Mouse (Mus musculus): ENCODE data around the gene Ccr4. TPM values are rescaled to one million over a fixed set of nuclear protein-coding genes. Genes with fewer than 3 reads are reported as not detected.

The Ccr4 gene
- polyA plus RNA-seq, 1 experiment = not detected

- Histone ChIP-seq H3K27me3 (ENCODE audit: control insufficient read depth, insufficient read depth, insufficient read length) (no peaks in the 10 kb centered on the region), H3K4me2 (ENCODE audit: low read depth) (no peak overlapping the region), H3K4me3 (no peak overlapping the region), H3K36me3 (ENCODE audit: control insufficient read depth, insufficient read depth) (no peaks in the 10 kb centered on the region), H3K79me2 (ENCODE audit: control insufficient read depth, insufficient read depth) (no peaks in the 10 kb centered on the region), H3ac (ENCODE audit: control insufficient read depth, insufficient read length) (no peak overlapping the region)
- TF ChIP-seq POLR2A (IDR thresholded peaks at IDR 0.05; ENCODE audit: insufficient read length, low read depth) (no peak), MAX (IDR thresholded peaks at IDR 0.05; ENCODE audit: low read depth) (no peak), MYOD1 (IDR thresholded peaks at IDR 0.05; ENCODE audit: control insufficient read depth in 1 of 3, insufficient read length in 2 of 3, low read depth in 2 of 3) (no peak), E2F4 (IDR thresholded peaks at IDR 0.05; ENCODE audit: insufficient read depth) (no peak), SRF (IDR thresholded peaks at IDR 0.05; ENCODE audit: control insufficient read depth, insufficient read length, low read depth) (no peak)
These were observed 49.3 kb downstream of the Ccr4 start for GRCm38 (mm10) chr9:114455420-114455819.

- Histone ChIP-seq H3K79me2 (ENCODE audit: control insufficient read depth, insufficient read depth) (no peaks in the 10 kb centered on the region), H3K4me3 (no peak overlapping the region), H3K36me3 (ENCODE audit: control insufficient read depth, insufficient read depth) (no peaks in the 10 kb centered on the region), H3K27me3 (ENCODE audit: control insufficient read depth, insufficient read depth, insufficient read length) (no peaks in the 10 kb centered on the region), H3K4me2 (ENCODE audit: low read depth) (no peak overlapping the region), H3ac (ENCODE audit: control insufficient read depth, insufficient read length) (no peak overlapping the region)
- TF ChIP-seq MAX (IDR thresholded peaks at IDR 0.05; ENCODE audit: low read depth) (no peak), POLR2A (IDR thresholded peaks at IDR 0.05; ENCODE audit: insufficient read length, low read depth) (no peak), E2F4 (IDR thresholded peaks at IDR 0.05; ENCODE audit: insufficient read depth) (no peak), REST (IDR thresholded peaks at IDR 0.05; ENCODE audit: insufficient read depth, insufficient read length) (no peak), CEBPB (IDR thresholded peaks at IDR 0.05; ENCODE audit: insufficient read depth, poor library complexity, severe bottlenecking) (no peak), TCF12 (IDR thresholded peaks at IDR 0.05; ENCODE audit: insufficient read depth, poor library complexity, severe bottlenecking) (no peak), TCF3 (IDR thresholded peaks at IDR 0.05; ENCODE audit: insufficient read length, low read depth) (no peak), USF1 (IDR thresholded peaks at IDR 0.05; ENCODE audit: low read depth) (no peak), POLR2AphosphoS2 (IDR thresholded peaks at IDR 0.05; ENCODE audit: insufficient read length, low read depth) (no peak)
These were observed 52.3 kb downstream of the Ccr4 start for GRCm38 (mm10) chr9:114452418-114452817.

- Histone ChIP-seq H3ac (ENCODE audit: control insufficient read depth, insufficient read length) (no peak overlapping the region), H3K36me3 (ENCODE audit: control insufficient read depth, insufficient read depth) (no peaks in the 10 kb centered on the region), H3K79me2 (ENCODE audit: control insufficient read depth, insufficient read depth) (no peaks in the 10 kb centered on the region), H3K4me2 (ENCODE audit: low read depth) (no peak overlapping the region), H3K27me3 (ENCODE audit: control insufficient read depth, insufficient read depth, insufficient read length) (no peaks in the 10 kb centered on the region), H3K4me3 (no peak overlapping the region)
- TF ChIP-seq MAX (IDR thresholded peaks at IDR 0.05; ENCODE audit: low read depth) (no peak), MYOG (IDR thresholded peaks at IDR 0.05; ENCODE audit: control insufficient read depth in 1 of 3, insufficient read depth in 1 of 3, insufficient read length in 2 of 3, low read depth in 2 of 3) (no peak), POLR2A (IDR thresholded peaks at IDR 0.05; ENCODE audit: insufficient read length, low read depth) (no peak), SRF (IDR thresholded peaks at IDR 0.05; ENCODE audit: control insufficient read depth, insufficient read length, low read depth) (no peak), CEBPB (IDR thresholded peaks at IDR 0.05; ENCODE audit: insufficient read depth, poor library complexity, severe bottlenecking) (no peak), REST (IDR thresholded peaks at IDR 0.05; ENCODE audit: insufficient read depth, insufficient read length) (no peak), TCF12 (IDR thresholded peaks at IDR 0.05; ENCODE audit: insufficient read depth, poor library complexity, severe bottlenecking) (no peak), MYOD1 (IDR thresholded peaks at IDR 0.05; ENCODE audit: control insufficient read depth in 1 of 3, insufficient read length in 2 of 3, low read depth in 2 of 3) (no peak), E2F4 (IDR thresholded peaks at IDR 0.05; ENCODE audit: insufficient read depth) (no peak), POLR2AphosphoS2 (IDR thresholded peaks at IDR 0.05; ENCODE audit: insufficient read length, low read depth) (no peak), TCF3 (IDR thresholded peaks at IDR 0.05; ENCODE audit: insufficient read length, low read depth) (no peak), USF1 (IDR thresholded peaks at IDR 0.05; ENCODE audit: low read depth) (no peak)
These were observed 53.1 kb downstream of the Ccr4 start for GRCm38 (mm10) chr9:114451615-114452014.

- no peaks in the 10 kb centered on the region for H3K27me3 ChIP-seq (ENCODE audit: control insufficient read depth, insufficient read depth, insufficient read length)
- H3K79me2 ChIP-seq (ENCODE audit: control insufficient read depth, insufficient read depth) = no peaks in the 10 kb centered on the region
- TF ChIP-seq MYOD1 (IDR thresholded peaks at IDR 0.05; ENCODE audit: control insufficient read depth in 1 of 3, insufficient read length in 2 of 3, low read depth in 2 of 3) (no peak), TCF3 (IDR thresholded peaks at IDR 0.05; ENCODE audit: insufficient read length, low read depth) (no peak), MAX (IDR thresholded peaks at IDR 0.05; ENCODE audit: low read depth) (no peak), USF1 (IDR thresholded peaks at IDR 0.05; ENCODE audit: low read depth) (no peak), POLR2AphosphoS2 (IDR thresholded peaks at IDR 0.05; ENCODE audit: insufficient read length, low read depth) (no peak), E2F4 (IDR thresholded peaks at IDR 0.05; ENCODE audit: insufficient read depth) (no peak), TCF12 (IDR thresholded peaks at IDR 0.05; ENCODE audit: insufficient read depth, poor library complexity, severe bottlenecking) (no peak), POLR2A (IDR thresholded peaks at IDR 0.05; ENCODE audit: insufficient read length, low read depth) (no peak), MYOG (IDR thresholded peaks at IDR 0.05; ENCODE audit: control insufficient read depth in 1 of 3, insufficient read depth in 1 of 3, insufficient read length in 2 of 3, low read depth in 2 of 3) (no peak), SRF (IDR thresholded peaks at IDR 0.05; ENCODE audit: control insufficient read depth, insufficient read length, low read depth) (no peak), CEBPB (IDR thresholded peaks at IDR 0.05; ENCODE audit: insufficient read depth, poor library complexity, severe bottlenecking) (no peak), REST (IDR thresholded peaks at IDR 0.05; ENCODE audit: insufficient read depth, insufficient read length) (no peak)
- no peak overlapping the region for H3ac ChIP-seq (ENCODE audit: control insufficient read depth, insufficient read length)
- no peaks in the 10 kb centered on the region for H3K36me3 ChIP-seq (ENCODE audit: control insufficient read depth, insufficient read depth)
- H3K4me2 ChIP-seq (ENCODE audit: low read depth) = no peak overlapping the region
- no peak overlapping the region for H3K4me3 ChIP-seq
These were observed 55.5 kb downstream of the Ccr4 start for GRCm38 (mm10) chr9:114449120-114449754.

GRCm38 (mm10) chr9:114448700-114449099, 56.0 kb downstream of the Ccr4 start:
- Histone ChIP-seq H3K36me3 (ENCODE audit: control insufficient read depth, insufficient read depth) (no peaks in the 10 kb centered on the region), H3K27me3 (ENCODE audit: control insufficient read depth, insufficient read depth, insufficient read length) (no peaks in the 10 kb centered on the region), H3ac (ENCODE audit: control insufficient read depth, insufficient read length) (no peak overlapping the region), H3K79me2 (ENCODE audit: control insufficient read depth, insufficient read depth) (no peaks in the 10 kb centered on the region), H3K4me2 (ENCODE audit: low read depth) (no peak overlapping the region), H3K4me3 (no peak overlapping the region)
- TF ChIP-seq TCF3 (IDR thresholded peaks at IDR 0.05; ENCODE audit: insufficient read length, low read depth) (no peak), E2F4 (IDR thresholded peaks at IDR 0.05; ENCODE audit: insufficient read depth) (no peak), POLR2AphosphoS2 (IDR thresholded peaks at IDR 0.05; ENCODE audit: insufficient read length, low read depth) (no peak), REST (IDR thresholded peaks at IDR 0.05; ENCODE audit: insufficient read depth, insufficient read length) (no peak), SRF (IDR thresholded peaks at IDR 0.05; ENCODE audit: control insufficient read depth, insufficient read length, low read depth) (no peak), CEBPB (IDR thresholded peaks at IDR 0.05; ENCODE audit: insufficient read depth, poor library complexity, severe bottlenecking) (no peak), TCF12 (IDR thresholded peaks at IDR 0.05; ENCODE audit: insufficient read depth, poor library complexity, severe bottlenecking) (no peak), MAX (IDR thresholded peaks at IDR 0.05; ENCODE audit: low read depth) (no peak), MYOG (IDR thresholded peaks at IDR 0.05; ENCODE audit: control insufficient read depth in 1 of 3, insufficient read depth in 1 of 3, insufficient read length in 2 of 3, low read depth in 2 of 3) (no peak), USF1 (IDR thresholded peaks at IDR 0.05; ENCODE audit: low read depth) (no peak), POLR2A (IDR thresholded peaks at IDR 0.05; ENCODE audit: insufficient read length, low read depth) (no peak), MYOD1 (IDR thresholded peaks at IDR 0.05; ENCODE audit: control insufficient read depth in 1 of 3, insufficient read length in 2 of 3, low read depth in 2 of 3) (no peak)
